Mouse (Mus musculus) midbrain, embryonic 15.5 days (tissue): ENCODE measurements around the gene Srf. TPM values are rescaled to one million over a fixed set of nuclear protein-coding genes. Genes with fewer than 3 reads are reported as not detected.
"Not testable (repeated sequence)": the region's sequence is repeated elsewhere in the genome, so short reads cannot be mapped to it uniquely, and the experiment has no call there.

Experiments
- ATAC-seq: fragments of 200-750 bp; cut with Nextera tagmentation; replicated peaks from 2 replicates; pipeline ENCODE4 v1.8.0; 2017; ENCODE audit warnings: moderate TSS enrichment
- H3K27ac ChIP-seq: fragments of 300-500 bp; sonication (generic); 2 replicates; pipeline ENCODE4 v1.5.1; 2015; ENCODE audit warnings: mild to moderate bottlenecking, inconsistent platforms
- H3K27me3 ChIP-seq: fragments of 300-500 bp; sonication (generic); replicated peaks from 2 replicates; pipeline ENCODE4 v1.6.1; 2015; ENCODE audit warnings: inconsistent platforms
- H3K36me3 ChIP-seq: fragments of 300-500 bp; sonication (generic); replicated peaks from 2 replicates; pipeline ENCODE4 v1.6.1; 2015; ENCODE audit warnings: inconsistent platforms
- H3K4me1 ChIP-seq: fragments of 300-500 bp; sonication (generic); 2 replicates; pipeline ENCODE4 v1.6.1; 2015; ENCODE audit warnings: inconsistent platforms
- H3K4me2 ChIP-seq: fragments of 300-500 bp; sonication (generic); 2 replicates; pipeline ENCODE4 v1.6.1; 2015; ENCODE audit warnings: inconsistent platforms, mild to moderate bottlenecking, moderate library complexity
- H3K4me3 ChIP-seq: fragments of 300-500 bp; sonication (generic); 2 replicates; pipeline ENCODE4 v1.5.1; 2015; ENCODE audit warnings: mild to moderate bottlenecking, inconsistent platforms
- H3K9ac ChIP-seq: fragments of 300-500 bp; sonication (generic); 2 replicates; pipeline ENCODE4 v1.6.1; 2015; ENCODE audit warnings: mild to moderate bottlenecking, inconsistent platforms
- H3K9me3 ChIP-seq: fragments of 300-500 bp; sonication (generic); 2 replicates; pipeline ENCODE4 v1.6.1; 2016; ENCODE audit warnings: inconsistent platforms
- WGBS: fragments of 180-500 bp; shearing (Covaris S2); methylation state at CpG from one replicate; pipeline ENCODE4 v1.1.7; 2015; ENCODE audit warnings: mixed read lengths; 5-methylcytosine and 5-hydroxymethylcytosine counted together
- polyA plus RNA-seq: library from polyadenylated mRNA; unstranded; fragments of >200 nt; fragmentation: Nextera tagmentation; extraction: Ambion mirVana; gene quantifications from 2 replicates; pipeline ENCODE4 v1.2.1, GENCODE M21; 2015

The Srf gene
- polyA plus RNA-seq, 1 experiment from 2014 or later: 3.7 TPM

GRCm38 (mm10) chr17:46589635-46590314 lies 33.8 kb upstream of the Srf start:
- H3K9me3 ChIP-seq: no peaks in the 10 kb centered on the region
- H3K9ac ChIP-seq: no peak overlapping the region
- H3K4me1 ChIP-seq: peaks cover 2% of the 10 kb centered on the region; the same call in 1 of the 2 replicates
- H3K27ac ChIP-seq: no peak overlapping the region
- no peak for ATAC-seq
- H3K36me3 ChIP-seq: peaks cover 9% of the 10 kb centered on the region; the same call in 1 of the 2 replicates
- H3K27me3 ChIP-seq: no peaks in the 10 kb centered on the region
- no peak overlapping the region for H3K4me2 ChIP-seq
- 93% methylated on average over 16 of the region's 16 CpGs for WGBS
- H3K4me3 ChIP-seq: no peak overlapping the region

GRCm38 (mm10) chr17:46588913-46589312 lies 32.9 kb upstream of the Srf start:
- ATAC-seq: no peak
- 91% methylated on average over 6 of the region's 6 CpGs for WGBS
- Histone ChIP-seq H3K4me3 (no peak overlapping the region), H3K27me3 (no peaks in the 10 kb centered on the region), H3K36me3 (peaks cover 9% of the 10 kb centered on the region; the same call in 1 of the 2 replicates), H3K9me3 (no peaks in the 10 kb centered on the region), H3K27ac (no peak overlapping the region), H3K4me2 (no peak overlapping the region), H3K4me1 (no peaks in the 10 kb centered on the region), H3K9ac (no peak overlapping the region)

GRCm38 (mm10) chr17:46588173-46588572 lies 32.2 kb upstream of the Srf start:
- peaks cover 9% of the 10 kb centered on the region; the same call in 1 of the 2 replicates for H3K36me3 ChIP-seq
- 86% methylated on average over 9 of the region's 9 CpGs for WGBS

GRCm38 (mm10) chr17:46586327-46586726 lies 30.4 kb upstream of the Srf start:
- H3K27me3 ChIP-seq: no peaks in the 10 kb centered on the region
- no peak overlapping the region for H3K9ac ChIP-seq
- no peak overlapping the region for H3K4me3 ChIP-seq
- H3K4me1 ChIP-seq: no peaks in the 10 kb centered on the region
- H3K27ac ChIP-seq: no peak overlapping the region
- WGBS: 92% methylated on average over 8 of the region's 8 CpGs
- H3K9me3 ChIP-seq: no peaks in the 10 kb centered on the region
- H3K36me3 ChIP-seq: peaks cover 9% of the 10 kb centered on the region; the same call in 1 of the 2 replicates
- ATAC-seq: no peak
- no peak overlapping the region for H3K4me2 ChIP-seq

More at GRCm38 (mm10) chr17:46588173-46588572, 32.2 kb upstream of the Srf start:
- Histone ChIP-seq H3K4me2 (no peak overlapping the region), H3K4me3 (no peak overlapping the region), H3K9me3 (no peaks in the 10 kb centered on the region), H3K27ac (no peak overlapping the region), H3K4me1 (no peaks in the 10 kb centered on the region), H3K9ac (no peak overlapping the region), H3K27me3 (no peaks in the 10 kb centered on the region)
- no peak for ATAC-seq

- Histone ChIP-seq H3K4me2 (no peak overlapping the region), H3K4me1 (no peaks in the 10 kb centered on the region), H3K9me3 (no peaks in the 10 kb centered on the region), H3K36me3 (peaks cover 41% of the 10 kb centered on the region), H3K4me3 (no peak overlapping the region), H3K9ac (no peak overlapping the region), H3K27ac (no peak overlapping the region), H3K27me3 (no peaks in the 10 kb centered on the region)
- no peak for ATAC-seq
- WGBS: 84% methylated on average over 5 of the region's 5 CpGs
Observed at GRCm38 (mm10) chr17:46578650-46579049, 22.7 kb upstream of the Srf start.

- H3K4me3 ChIP-seq: no peak overlapping the region
- ATAC-seq: no peak
- peaks cover 52% of the 10 kb centered on the region for H3K36me3 ChIP-seq
- no peak overlapping the region for H3K27ac ChIP-seq
- H3K27me3 ChIP-seq: no peaks in the 10 kb centered on the region
- H3K9me3 ChIP-seq: no peaks in the 10 kb centered on the region
- 91% methylated on average over 13 of the region's 13 CpGs for WGBS
- no peak overlapping the region for H3K4me2 ChIP-seq
- H3K9ac ChIP-seq: no peak overlapping the region
- H3K4me1 ChIP-seq: no peaks in the 10 kb centered on the region
Observed at GRCm38 (mm10) chr17:46576070-46576469, 20.1 kb upstream of the Srf start.

GRCm38 (mm10) chr17:46574535-46574934 lies 18.6 kb upstream of the Srf start:
- Histone ChIP-seq H3K4me1 (no peaks in the 10 kb centered on the region), H3K9me3 (no peaks in the 10 kb centered on the region), H3K9ac (no peak overlapping the region), H3K4me3 (no peak overlapping the region), H3K27me3 (no peaks in the 10 kb centered on the region), H3K4me2 (no peak overlapping the region), H3K36me3 (peaks cover 49% of the 10 kb centered on the region), H3K27ac (no peak overlapping the region)
- no peak for ATAC-seq
- 97% methylated on average over 7 of the region's 7 CpGs for WGBS

- Histone ChIP-seq H3K4me2 (no peak overlapping the region), H3K9ac (no peak overlapping the region), H3K27ac (no peak overlapping the region), H3K36me3 (peaks cover 40% of the 10 kb centered on the region; the same call in 1 of the 2 replicates), H3K4me3 (no peak overlapping the region), H3K4me1 (no peaks in the 10 kb centered on the region), H3K9me3 (no peaks in the 10 kb centered on the region), H3K27me3 (no peaks in the 10 kb centered on the region)
- WGBS: 85% methylated on average over 11 of the region's 11 CpGs
- ATAC-seq: no peak
Observed at GRCm38 (mm10) chr17:46571005-46571404, 15.0 kb upstream of the Srf start.

GRCm38 (mm10) chr17:46559146-46559545 lies 3.2 kb upstream of the Srf start:
- no peaks in the 10 kb centered on the region for H3K9me3 ChIP-seq
- no peak overlapping the region for H3K9ac ChIP-seq
- ATAC-seq: no peak
- H3K27ac ChIP-seq: no peak overlapping the region
- no peak overlapping the region for H3K4me2 ChIP-seq
- peaks cover 16% of the 10 kb centered on the region for H3K4me1 ChIP-seq
- no peaks in the 10 kb centered on the region for H3K27me3 ChIP-seq
- 0 out of 2 replicates have a peak, but pooled peaks cover 4% of the 10 kb centered on the region for H3K36me3 ChIP-seq
- no peak overlapping the region for H3K4me3 ChIP-seq
- 89% methylated on average over 6 of the region's 6 CpGs for WGBS

GRCm38 (mm10) chr17:46558151-46558550 lies 2.2 kb upstream of the Srf start:
- Histone ChIP-seq H3K36me3 (no peaks in the 10 kb centered on the region), H3K27me3 (no peaks in the 10 kb centered on the region), H3K9ac (no peak overlapping the region), H3K4me3 (no peak overlapping the region), H3K4me1 (peaks cover 26% of the 10 kb centered on the region), H3K27ac (no peak overlapping the region), H3K9me3 (no peaks in the 10 kb centered on the region), H3K4me2 (no peak overlapping the region)
- ATAC-seq: no peak
- WGBS: 94% methylated on average over 5 of the region's 5 CpGs

- H3K36me3 ChIP-seq, H3K27ac ChIP-seq, H3K4me3 ChIP-seq, H3K9me3 ChIP-seq, H3K9ac ChIP-seq, ATAC-seq, H3K27me3 ChIP-seq: not testable (repeated sequence)
- Histone ChIP-seq H3K4me1 (peaks cover 34% of the 10 kb centered on the region), H3K4me2 (peak overlapping the region; percentile 92; the same call in 1 of the 2 replicates)
Observed at GRCm38 (mm10) chr17:46557321-46557720, 1.3 kb upstream of the Srf start.

- peak overlapping the region; percentile 92 for H3K4me2 ChIP-seq
- no peaks in the 10 kb centered on the region for H3K27me3 ChIP-seq
- peak overlapping the region; percentile 78 for H3K27ac ChIP-seq
- H3K4me1 ChIP-seq: peaks cover 37% of the 10 kb centered on the region
- H3K36me3 ChIP-seq: peaks cover 3% of the 10 kb centered on the region; the same call in 1 of the 2 replicates
- WGBS: under 1% methylated on average over 11 of the region's 11 CpGs
- peak; percentile 18 for ATAC-seq
- peak overlapping the region; percentile 45 for H3K9ac ChIP-seq
- peak overlapping the region; percentile 89 for H3K4me3 ChIP-seq
- H3K9me3 ChIP-seq: no peaks in the 10 kb centered on the region
Observed at GRCm38 (mm10) chr17:46556584-46556945, 590 bp upstream of the Srf start.
